In the genomic region with DNA sequence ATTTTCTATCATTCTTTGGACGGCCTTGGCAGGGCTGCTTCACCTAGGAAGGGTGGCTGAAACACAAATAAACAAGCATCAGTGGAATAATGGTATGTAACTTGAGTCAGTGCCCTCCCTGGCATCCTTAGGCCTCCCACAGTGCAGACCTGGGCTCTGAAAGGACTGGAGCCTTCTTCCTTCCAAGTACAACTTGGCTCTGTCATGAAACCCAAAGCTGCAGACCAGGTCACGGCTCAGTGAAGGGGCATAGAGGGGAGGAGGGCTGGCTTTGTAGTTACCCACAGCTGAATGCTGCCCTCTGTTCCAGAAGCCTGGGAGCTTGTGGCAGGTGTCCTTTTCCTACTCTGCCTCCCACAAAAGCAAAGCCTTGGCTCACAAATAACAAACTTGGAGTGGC, we compare ENCODE assay signal across 11 mouse cellular contexts.
A peak's percentile ranks its signal among the peaks of the same experiment; 100 is the strongest.
DNase-seq lines count a peak whose midpoint lies in the region.
"Had no signal": no experiment of that assay in that cellular context is flagged by ENCODE, and none has a peak within 500 bp of the region (broad histone marks: within the 10 kb centered on the region; RNA-seq: fewer than 3 reads in every experiment).

No protein-coding gene starts in this region.

- DNase-seq in cerebellum, postnatal 10 days: peak; percentile 70 to 82
- no peak for DNase-seq in cerebellum, adult 11-12 months
- peak; percentile 44 for DNase-seq in kidney, adult 11 months
- no peak for DNase-seq in kidney, adult 18-20 months
- DNase-seq in thymus, postnatal 14 days: peak; percentile 1
- no peak for DNase-seq in thymus, postnatal 4 days
- peak; percentile 26 to 69 for DNase-seq in kidney, postnatal 25 days
- DNase-seq in lung, postnatal 10 days: no peak
- DNase-seq: heart, adult 2 months; liver, postnatal 0 days; thymus, postnatal 36 days had no signal

Comparison
In these comparisons a context has a peak if more than half of its experiments do, and no peak if none do; other contexts are left out.
1. DNase-seq: peak in cerebellum, postnatal 10 days (2 of 2), kidney, adult 11 months (single experiment), thymus, postnatal 14 days (single experiment) and kidney, postnatal 25 days (2 of 2); none in cerebellum, adult 11-12 months (single experiment), kidney, adult 18-20 months (single experiment), thymus, postnatal 4 days (single experiment) and lung, postnatal 10 days (single experiment).